Mouse (Mus musculus): ENCODE data around the gene Mettl2. TPM values are rescaled to one million over a fixed set of nuclear protein-coding genes. Genes with fewer than 3 reads are reported as not detected.
A peak's percentile ranks its signal among the peaks of the same experiment; 100 is the strongest.
"Not testable (repeated sequence)": the region's sequence is repeated elsewhere in the genome, so short reads cannot be mapped to it uniquely, and the experiment has no call there.

Gene Mettl2
- total and polyA plus RNA-seq, 3 experiments = 59.9 to 61.7 TPM; not detected in 1

- Histone ChIP-seq H3K36me3 (ENCODE audit: control insufficient read depth in 1 of 2, insufficient read depth in 2 of 2, low read length in 2 of 2) (no peaks in the 10 kb centered on the region), H3K9me3 (replicated peaks; ENCODE audit: insufficient read depth, low read length) (no peaks in the 10 kb centered on the region), H3K79me2 (ENCODE audit: control insufficient read depth, insufficient read depth, low read length, poor library complexity) (no peaks in the 10 kb centered on the region), H3K27ac (ENCODE audit: control insufficient read depth, low read depth, low read length) (no peak overlapping the region), H3K4me1 (ENCODE audit: control insufficient read depth in 1 of 2, insufficient read depth in 2 of 2, low read length in 2 of 2) (peaks cover 0 to 6% of the 10 kb centered on the region in 2 experiments; a peak in 2 of 4 replicates), H3K9ac (ENCODE audit: control insufficient read depth, low read depth, low read length, poor library complexity, severe bottlenecking) (no peak overlapping the region), H3K4me3 (ENCODE audit: control insufficient read depth in 1 of 2, insufficient read depth in 1 of 2, low read depth in 2 of 2, low read length in 2 of 2) (no peak overlapping the region), H3K27me3 (ENCODE audit: control insufficient read depth in 1 of 2, insufficient read depth in 2 of 2, low read length in 2 of 2) (peaks cover 4% of the 10 kb centered on the region in 2 experiments; a peak in 3 of 4 replicates)
- DNase-seq (ENCODE audit: low read depth, low spot score) = no peak
- TF ChIP-seq POLR2A (IDR thresholded peaks at IDR 0.05; ENCODE audit: control insufficient read depth in 1 of 2, insufficient read depth in 1 of 2, low read depth in 1 of 2, low read length in 2 of 2, poor library complexity in 1 of 2) = no peak
Measured at GRCm38 (mm10) chr11:105120551-105121061, 5.6 kb upstream of the Mettl2 start.

DNA sequence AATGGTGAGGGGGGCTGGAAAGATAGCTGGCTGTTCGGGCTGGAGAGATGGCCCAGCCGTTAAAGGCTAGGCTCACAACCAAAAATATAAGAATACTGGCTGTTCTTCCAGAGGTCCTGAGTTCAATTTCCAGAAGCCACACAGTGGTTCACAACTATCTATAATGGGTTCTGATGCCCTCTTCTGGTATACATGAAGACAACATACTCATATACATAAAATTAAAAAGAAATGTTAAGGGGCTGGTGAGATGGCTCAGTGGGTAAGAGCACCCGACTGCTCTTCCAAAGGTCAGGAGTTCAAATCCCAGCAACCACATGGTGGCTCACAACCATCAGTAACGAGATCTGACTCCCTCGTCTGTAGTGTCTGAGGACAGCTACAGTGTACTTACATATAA, 4.4 kb upstream of the Mettl2 start:
- not testable (repeated sequence) for H3K27ac ChIP-seq (ENCODE audit: control insufficient read depth, low read depth, low read length); H3K9ac ChIP-seq (ENCODE audit: control insufficient read depth, low read depth, low read length, poor library complexity, severe bottlenecking); H3K9me3 ChIP-seq (replicated peaks; ENCODE audit: insufficient read depth, low read length); H3K36me3 ChIP-seq (ENCODE audit: control insufficient read depth in 1 of 2, insufficient read depth in 2 of 2, low read length in 2 of 2); H3K4me3 ChIP-seq (ENCODE audit: control insufficient read depth in 1 of 2, insufficient read depth in 1 of 2, low read depth in 2 of 2, low read length in 2 of 2); H3K27me3 ChIP-seq (ENCODE audit: control insufficient read depth in 1 of 2, insufficient read depth in 2 of 2, low read length in 2 of 2); H3K4me1 ChIP-seq (ENCODE audit: control insufficient read depth in 1 of 2, insufficient read depth in 2 of 2, low read length in 2 of 2); H3K79me2 ChIP-seq (ENCODE audit: control insufficient read depth, insufficient read depth, low read length, poor library complexity)
- peak; percentile 40 for DNase-seq (ENCODE audit: low read depth, low spot score)
- TF ChIP-seq TBP (IDR thresholded peaks at IDR 0.05; ENCODE audit: low read depth, low read length) = peak; percentile 87
- TF ChIP-seq SMC3 (IDR thresholded peaks at IDR 0.05; ENCODE audit: low read depth, low read length) = peak; percentile 44
- TF ChIP-seq RAD21 (IDR thresholded peaks at IDR 0.05; ENCODE audit: low read depth, low read length) = peak; percentile 37
- peak in 1 of 3 experiments; percentile 45; a peak in 2 of 6 replicates for TF ChIP-seq CTCF (IDR thresholded peaks at IDR 0.05 in 2 of 3, conservative IDR thresholded peaks at IDR 0.05 in 1 of 3; ENCODE audit: control insufficient read depth in 1 of 3, insufficient read depth in 1 of 3, low read depth in 2 of 3, low read length in 3 of 3, poor library complexity in 1 of 3, severe bottlenecking in 1 of 3)

DNA sequence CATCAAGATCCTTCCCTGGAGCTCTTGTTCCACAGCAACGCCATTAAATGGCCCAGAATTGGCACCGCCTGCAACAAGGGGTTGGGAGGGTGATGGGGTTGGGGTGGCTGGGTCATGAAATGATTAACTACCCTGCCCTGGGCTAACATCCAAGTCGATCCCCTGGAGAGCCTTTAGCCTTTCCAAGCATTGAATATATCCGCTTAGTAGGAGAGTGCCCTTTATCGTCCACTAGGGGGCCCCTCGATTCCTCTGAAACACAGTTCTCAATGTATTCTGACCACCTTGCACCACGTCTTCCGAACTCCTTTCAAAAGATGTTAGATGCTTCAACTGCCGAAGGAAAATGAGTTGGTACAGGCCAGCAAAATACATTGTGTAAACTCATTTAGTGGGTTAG, 2.2 kb upstream of the Mettl2 start:
- H3K27me3 ChIP-seq (ENCODE audit: control insufficient read depth in 1 of 2, insufficient read depth in 2 of 2, low read length in 2 of 2) = peaks cover 0 to 2% of the 10 kb centered on the region in 2 experiments; a peak in 2 of 4 replicates
- DNase-seq (ENCODE audit: low read depth, low spot score) = peak; percentile 90
- no peak overlapping the region for H3K27ac ChIP-seq (ENCODE audit: control insufficient read depth, low read depth, low read length)
- H3K4me1 ChIP-seq (ENCODE audit: control insufficient read depth in 1 of 2, insufficient read depth in 2 of 2, low read length in 2 of 2) = peaks cover 0 to 12% of the 10 kb centered on the region in 2 experiments; a peak in 3 of 4 replicates
- peak overlapping the region; percentile 43 to 47; a peak in 3 of 4 replicates for H3K4me3 ChIP-seq (ENCODE audit: control insufficient read depth in 1 of 2, insufficient read depth in 1 of 2, low read depth in 2 of 2, low read length in 2 of 2)
- H3K36me3 ChIP-seq (ENCODE audit: control insufficient read depth in 1 of 2, insufficient read depth in 2 of 2, low read length in 2 of 2) = peaks cover 4 to 15% of the 10 kb centered on the region in 2 experiments
- H3K9ac ChIP-seq (ENCODE audit: control insufficient read depth, low read depth, low read length, poor library complexity, severe bottlenecking) = peak overlapping the region; percentile 32
- no peaks in the 10 kb centered on the region for H3K9me3 ChIP-seq (replicated peaks; ENCODE audit: insufficient read depth, low read length)
- peaks cover 25% of the 10 kb centered on the region for H3K79me2 ChIP-seq (ENCODE audit: control insufficient read depth, insufficient read depth, low read length, poor library complexity)
- TF ChIP-seq CTCF (IDR thresholded peaks at IDR 0.05 in 2 of 3, conservative IDR thresholded peaks at IDR 0.05 in 1 of 3; ENCODE audit: control insufficient read depth in 1 of 3, insufficient read depth in 1 of 3, low read depth in 2 of 3, low read length in 3 of 3, poor library complexity in 1 of 3, severe bottlenecking in 1 of 3) (peak; percentile 68 to 97 (median 88)), MEF2A (IDR thresholded peaks at IDR 0.05; ENCODE audit: extremely low read depth, insufficient replicate concordance, low read depth, low read length, poor library complexity, severe bottlenecking) (no peak), CHD2 (IDR thresholded peaks at IDR 0.05; ENCODE audit: low read length) (no peak), EP300 (IDR thresholded peaks at IDR 0.05; ENCODE audit: low read depth in 1 of 2, low read length in 2 of 2) (no peak), USF1 (IDR thresholded peaks at IDR 0.05; ENCODE audit: low read depth, low read length) (no peak), ZMIZ1 (IDR thresholded peaks at IDR 0.05; ENCODE audit: low read depth, low read length) (no peak), HCFC1 (IDR thresholded peaks at IDR 0.05; ENCODE audit: low read depth, low read length) (peak; percentile 55; the same call in 1 of the 2 replicates), SIN3A (IDR thresholded peaks at IDR 0.05; ENCODE audit: low read length) (peak; percentile 58), UBTF (IDR thresholded peaks at IDR 0.05; ENCODE audit: borderline replicate concordance, insufficient read depth, low read depth, low read length) (no peak), TBP (IDR thresholded peaks at IDR 0.05; ENCODE audit: low read depth, low read length) (no peak), MAX (IDR thresholded peaks at IDR 0.05; ENCODE audit: low read length) (0 out of 2 replicates have a peak, but pooled peaks have one; percentile 18), MYB (IDR thresholded peaks at IDR 0.05; ENCODE audit: low read depth, low read length) (no peak), TAL1 (IDR thresholded peaks at IDR 0.05; ENCODE audit: low read length) (no peak), ETS1 (IDR thresholded peaks at IDR 0.05; ENCODE audit: low read depth, low read length) (no peak), MYC (IDR thresholded peaks at IDR 0.05; ENCODE audit: low read depth, low read length) (peak; percentile 77), MXI1 (IDR thresholded peaks at IDR 0.05; ENCODE audit: low read depth, low read length) (peak; percentile 41; the same call in 1 of the 2 replicates), NELFE (IDR thresholded peaks at IDR 0.05; ENCODE audit: low read depth, low read length) (no peak), KAT2A (conservative IDR thresholded peaks at IDR 0.05; ENCODE audit: low read depth, low read length) (no peak), ZC3H11A (IDR thresholded peaks at IDR 0.05; ENCODE audit: low read depth, low read length) (peak; percentile 60), ZKSCAN1 (IDR thresholded peaks at IDR 0.05; ENCODE audit: low read depth, low read length) (no peak), MAZ (IDR thresholded peaks at IDR 0.05; ENCODE audit: low read depth, low read length) (peak; percentile 59; the same call in 1 of the 2 replicates), GATA1 (IDR thresholded peaks at IDR 0.05; ENCODE audit: low read depth, low read length) (no peak)
